ENCODE assay signal across 15 mouse cellular contexts in genomic region chr5:148935071-148935821, GRCm38 (mm10). TPM values are rescaled to one million over a fixed set of nuclear protein-coding genes. Genes with fewer than 3 reads are reported as not detected.
DNase-seq lines count a peak whose midpoint lies in the region; ATAC-seq and TF ChIP-seq lines count a peak whose summit lies in the region.
"Had no signal": no experiment of that assay in that cellular context is flagged by ENCODE, and none has a peak within 500 bp of the region (broad histone marks: within the 10 kb centered on the region; RNA-seq: fewer than 3 reads in every experiment).

No protein-coding gene starts in this region.

- ATAC-seq in lung, embryonic 16.5 days (ENCODE audit: low read depth) = no peak
- ATAC-seq in megakaryocyte, adult 5-6 weeks (ENCODE audit: poor library complexity, severe bottlenecking) = peak; percentile 64
- ATAC-seq in granulocyte monocyte progenitor cell, adult 5-6 weeks (replicated peaks; ENCODE audit: poor library complexity, severe bottlenecking) = no peak; the same call in 1 of the 2 replicates

- H3K27ac ChIP-seq in lung, embryonic 16.5 days (ENCODE audit: low read length) = peak overlapping the region; percentile 10
- H3K27ac ChIP-seq in bone marrow, adult 2 months (ENCODE audit: control insufficient read depth, insufficient read depth, low read depth, low read length, poor library complexity) = peak overlapping the region; percentile 45
- H3K27ac ChIP-seq: embryonic facial prominence, embryonic 15.5 days; macrophage had no signal

- H3K4me3 ChIP-seq in lung, embryonic 16.5 days (ENCODE audit: low read length) = no peak overlapping the region
- H3K4me3 ChIP-seq in bone marrow, adult 2 months (replicated peaks; ENCODE audit: control insufficient read depth, low read depth, low read length) = no peak overlapping the region
- H3K4me3 ChIP-seq: embryonic facial prominence, embryonic 15.5 days had no signal

- no peaks in the 10 kb centered on the region for H3K36me3 ChIP-seq in lung, embryonic 16.5 days (ENCODE audit: control insufficient read depth, insufficient read depth, low read length)
- H3K36me3 ChIP-seq: embryonic facial prominence, embryonic 15.5 days had no signal

- WGBS in lung, embryonic 16.5 days = 52% methylated on average over 7 of the region's 7 CpGs
- WGBS in bone marrow, adult 2 months = 58% methylated on average over 7 of the region's 7 CpGs

- H3K9ac ChIP-seq in lung, embryonic 16.5 days (ENCODE audit: low read length) = no peak overlapping the region
- H3K9ac ChIP-seq: embryonic facial prominence, embryonic 15.5 days had no signal

- peaks cover 8% of the 10 kb centered on the region; the same call in 1 of the 2 replicates for H3K9me3 ChIP-seq in lung, embryonic 16.5 days (ENCODE audit: control insufficient read depth, low read length)
- H3K9me3 ChIP-seq: embryonic facial prominence, embryonic 15.5 days had no signal

- H3K4me1 ChIP-seq in lung, embryonic 16.5 days (replicated peaks; ENCODE audit: control insufficient read depth, insufficient read depth, low read length) = peaks cover 7% of the 10 kb centered on the region; the same call in 1 of the 2 replicates
- H3K4me1 ChIP-seq in bone marrow, adult 2 months (ENCODE audit: control insufficient read depth, insufficient read depth, low read length) = peaks cover 2% of the 10 kb centered on the region

- no peak overlapping the region for H3K4me2 ChIP-seq in lung, embryonic 16.5 days (ENCODE audit: low read depth, low read length)
- H3K4me2 ChIP-seq: embryonic facial prominence, embryonic 15.5 days had no signal

- TF ChIP-seq POLR2A in bone marrow, adult 2 months (IDR thresholded peaks at IDR 0.05; ENCODE audit: borderline replicate concordance, control insufficient read depth, low read depth, low read length) = no peak

- no peaks in the 10 kb centered on the region for H3K27me3 ChIP-seq in lung, embryonic 16.5 days (ENCODE audit: control insufficient read depth, insufficient read depth, low read depth, low read length)
- H3K27me3 ChIP-seq: embryonic facial prominence, embryonic 15.5 days had no signal

- no peak for TF ChIP-seq CTCF in bone marrow, adult 2 months (IDR thresholded peaks at IDR 0.05; ENCODE audit: control insufficient read depth, insufficient read depth, low read length)

- no peak for DNase-seq in lung, adult 18-20 months
- DNase-seq in gonadal fat pad, adult 2 months (ENCODE audit: low read depth) = peak; percentile 98
- DNase-seq in adrenal gland, adult (ENCODE audit: inconsistent age in 2 of 2, low spot score in 1 of 2) = no peak
- no peak for DNase-seq in thymus, postnatal 36 days
- DNase-seq: adrenal gland, postnatal 10 days; cerebellum, adult 18-20 months; gastrocnemius, postnatal 10 days; heart, postnatal 4 days; thymus, adult 2 months had no signal

RNA-seq across cellular contexts. Expression of gene Katnal1, which starts 6.1 kb away (rescaled TPM):
- polyA plus RNA-seq in lung, embryonic 16.5 days (2015; fragmentation: Nextera tagmentation; extraction: Ambion mirVana) = 11.0 and 11.7 TPM in 2 replicates
- polyA plus RNA-seq in bone marrow, adult 2 months (2011; ENCODE audit: insufficient read depth, insufficient read length, low replicate concordance, missing spikeins) = 10.1 and 11.1 TPM in 2 replicates
- 5.4 and 5.8 TPM in 2 replicates for polyA plus RNA-seq in gonadal fat pad, adult 2 months (2012; rRNA removed)
- total RNA-seq in megakaryocyte, adult 5-6 weeks (2015) = 1.8 and 3.1 TPM in 2 replicates
- 2.4 and 2.5 TPM in 2 replicates for total RNA-seq in megakaryocyte, adult 5-6 weeks (2017)
- total RNA-seq in granulocyte monocyte progenitor cell, adult 5-6 weeks (2014; fragmentation: Nextera tagmentation) = 4.4 and 4.6 TPM in 2 replicates
- total RNA-seq in granulocyte monocyte progenitor cell, adult 5-6 weeks (2017) = 4.4 and 9.3 TPM in 2 replicates

RNA-seq across cellular contexts. Expression of gene Gm42791, which starts 59.7 kb away (rescaled TPM):
- 0.94 and 1.3 TPM in 2 replicates for polyA plus RNA-seq in lung, embryonic 16.5 days (2015; fragmentation: Nextera tagmentation; extraction: Ambion mirVana)
- polyA plus RNA-seq in bone marrow, adult 2 months (2011; ENCODE audit: insufficient read depth, insufficient read length, low replicate concordance, missing spikeins) = 8.4 TPM in 1 of 2 replicates, not detected in the other
- polyA plus RNA-seq in gonadal fat pad, adult 2 months (2012; rRNA removed) = not detected in 2 replicates
- not detected in 2 replicates for total RNA-seq in megakaryocyte, adult 5-6 weeks (2015)
- total RNA-seq in megakaryocyte, adult 5-6 weeks (2017) = not detected in 2 replicates
- 4.6 TPM in 1 of 2 replicates, not detected in the other for total RNA-seq in granulocyte monocyte progenitor cell, adult 5-6 weeks (2014; fragmentation: Nextera tagmentation)
- total RNA-seq in granulocyte monocyte progenitor cell, adult 5-6 weeks (2017) = 3.8 TPM in 1 of 2 replicates, not detected in the other
- polyA plus RNA-seq: thymus, adult 2 months had no signal
